Mouse (Mus musculus): ENCODE results near the gene Nipbl.
"Not testable (repeated sequence)": the region's sequence is repeated elsewhere in the genome, so short reads cannot be mapped to it uniquely, and the experiment has no call there.

Gene Nipbl

GRCm38 (mm10) chr15:8305474-8305873 is 138.8 kb downstream of the Nipbl start:
- in situ Hi-C loops (cut with MboI, MseI), result loop anchor here in 1 of 2 experiments (10.0 kb wide), 1 partner anchor 101 kb away; no protein-coding TSS in a partner anchor

GRCm38 (mm10) chr15:8302944-8303343 is 141.3 kb downstream of the Nipbl start:
- in situ Hi-C loops (cut with MboI, MseI), result loop anchor here in 1 of 2 experiments (10.0 kb wide), 1 partner anchor 98 kb away; no protein-coding TSS in a partner anchor

- in situ Hi-C loops (cut with MboI, MseI), result no loop called here
Measured at GRCm38 (mm10) chr15:8294150-8294549, 150.1 kb downstream of the Nipbl start.

GRCm38 (mm10) chr15:8291251-8291650 is 153.0 kb downstream of the Nipbl start:
- in situ Hi-C loops (cut with MboI, MseI), result no loop called here

- in situ Hi-C loops (cut with MboI, MseI), result no loop called here
Measured at GRCm38 (mm10) chr15:8282155-8282554, 162.1 kb downstream of the Nipbl start.

GRCm38 (mm10) chr15:8281701-8282100 is 162.6 kb downstream of the Nipbl start:
- in situ Hi-C loops (cut with MboI, MseI), result no loop called here

GRCm38 (mm10) chr15:8279929-8280610 is 164.2 kb downstream of the Nipbl start:
- in situ Hi-C loops (cut with MboI, MseI), result no loop called here

GRCm38 (mm10) chr15:8279320-8279779 is 164.9 kb downstream of the Nipbl start:
- in situ Hi-C loops (cut with MboI, MseI), result no loop called here

GRCm38 (mm10) chr15:8277916-8278315 is 166.3 kb downstream of the Nipbl start:
- in situ Hi-C loops (cut with MboI, MseI), result not testable (repeated sequence)

GRCm38 (mm10) chr15:8271952-8272351 is 172.3 kb downstream of the Nipbl start:
- in situ Hi-C loops (cut with MboI, MseI), result loop anchor here in 1 of 2 experiments (25.0 kb wide), 1 partner anchor 810 kb away; no protein-coding TSS in a partner anchor

GRCm38 (mm10) chr15:8268231-8268630 is 176.0 kb downstream of the Nipbl start:
- in situ Hi-C loops (cut with MboI, MseI), result loop anchor here in 1 of 2 experiments (10.0 to 25.0 kb wide), 2 partner anchors 337 to 806 kb away; no protein-coding TSS in a partner anchor

GRCm38 (mm10) chr15:8267211-8267610 is 177.1 kb downstream of the Nipbl start:
- in situ Hi-C loops (cut with MboI, MseI), result loop anchor here in 1 of 2 experiments (10.0 to 25.0 kb wide), 2 partner anchors 338 to 805 kb away; no protein-coding TSS in a partner anchor

- in situ Hi-C loops (cut with MboI, MseI), result loop anchor here in 1 of 2 experiments (10.0 to 25.0 kb wide), 2 partner anchors 339 to 804 kb away; no protein-coding TSS in a partner anchor
Measured at GRCm38 (mm10) chr15:8265946-8266345, 178.3 kb downstream of the Nipbl start.

Data from T-helper 17 cell (primary cell).